ENCODE assay signal across 14 mouse cellular contexts in genomic region chr1:96941402-96941801, GRCm38 (mm10).
DNase-seq lines count a peak whose midpoint lies in the region.
"Had no signal": no experiment of that assay in that cellular context is flagged by ENCODE, and none has a peak within 500 bp of the region (broad histone marks: within the 10 kb centered on the region; RNA-seq: fewer than 3 reads in every experiment).

No protein-coding gene starts in this region.

- peak; percentile 4 for DNase-seq in right cerebral cortex, adult 18-20 months
- DNase-seq in right cerebral cortex, postnatal 25 days, result no peak
- peak; percentile 46 for DNase-seq in brain, adult 2 months (ENCODE audit: low read depth, low spot score)
- DNase-seq in cerebellum, adult 11-12 months, result no peak
- no peak for DNase-seq in heart, postnatal 4 days
- DNase-seq: adrenal gland, adult 8-10 months; adrenal gland, postnatal 14 days; adrenal gland, postnatal 36 days; cerebellum, adult 11 months; cerebellum, adult 2 months; cerebellum, adult 9-10 months; cerebellum, postnatal 10 days; cerebellum, postnatal 25 days; forebrain, postnatal 0 days had no signal

Comparison
In these comparisons a context has a peak if more than half of its experiments do, and no peak if none do; other contexts are left out.
1. DNase-seq: peak in right cerebral cortex, adult 18-20 months (single experiment) and brain, adult 2 months (single experiment); none in right cerebral cortex, postnatal 25 days (single experiment), cerebellum, adult 11-12 months (single experiment) and heart, postnatal 4 days (single experiment).